Mouse (Mus musculus): ENCODE measurements around the gene Sypl. TPM values are rescaled to one million over a fixed set of nuclear protein-coding genes. Genes with fewer than 3 reads are reported as not detected.

The Sypl gene
- total and polyA plus RNA-seq, 3 experiments, result 13.3 to 110 (median 52.8) TPM

DNA sequence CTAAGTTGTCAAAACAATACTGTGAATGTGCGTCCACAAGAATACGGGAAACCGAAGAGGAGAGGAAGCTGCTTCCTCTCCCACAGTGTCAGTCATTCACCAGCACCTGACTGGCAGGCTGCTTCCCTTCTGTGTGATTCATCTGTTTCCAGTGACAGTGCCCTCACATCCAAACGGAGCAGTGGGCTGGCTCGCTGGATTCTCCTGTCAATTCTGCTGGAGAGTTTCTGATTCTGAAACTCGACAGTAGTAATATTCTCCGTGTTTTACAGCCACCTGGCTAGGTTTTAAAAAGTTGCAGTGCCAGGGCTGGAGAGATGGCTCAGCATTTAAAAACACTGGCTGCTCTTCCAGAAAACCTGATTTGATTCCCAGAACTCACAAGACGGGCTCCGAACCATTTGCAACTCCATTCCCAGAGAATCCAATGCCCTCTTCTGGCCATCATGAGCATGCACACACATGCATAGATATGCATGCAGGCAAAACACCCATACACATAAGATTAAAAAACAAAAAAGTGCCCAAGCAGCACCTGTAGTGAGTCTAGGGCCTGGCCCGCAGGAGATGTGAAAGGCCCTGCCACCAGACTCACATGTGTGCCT is 26.4 kb upstream of the Sypl start:
- H3K79me2 ChIP-seq (ENCODE audit: control insufficient read depth, insufficient read depth, low read length, poor library complexity), result no peaks in the 10 kb centered on the region
- H3K27me3 ChIP-seq (ENCODE audit: control insufficient read depth in 1 of 2, insufficient read depth in 2 of 2, low read length in 2 of 2), result peaks cover 0 to 3% of the 10 kb centered on the region in 2 experiments; a peak in 3 of 4 replicates
- H3K9ac ChIP-seq (ENCODE audit: control insufficient read depth, low read depth, low read length, poor library complexity, severe bottlenecking), result no peak overlapping the region
- H3K4me1 ChIP-seq (ENCODE audit: control insufficient read depth in 1 of 2, insufficient read depth in 2 of 2, low read length in 2 of 2), result no peaks in the 10 kb centered on the region
- no peak overlapping the region for H3K27ac ChIP-seq (ENCODE audit: control insufficient read depth, low read depth, low read length)
- DNase-seq (ENCODE audit: low read depth, low spot score), result no peak
- H3K36me3 ChIP-seq (ENCODE audit: control insufficient read depth in 1 of 2, insufficient read depth in 2 of 2, low read length in 2 of 2), result no peaks in the 10 kb centered on the region
- TF ChIP-seq POLR2AphosphoS5 (IDR thresholded peaks at IDR 0.05; ENCODE audit: borderline replicate concordance, low read depth, low read length) (no peak), CTCF (IDR thresholded peaks at IDR 0.05 in 2 of 3, conservative IDR thresholded peaks at IDR 0.05 in 1 of 3; ENCODE audit: control insufficient read depth in 1 of 3, insufficient read depth in 1 of 3, low read depth in 2 of 3, low read length in 3 of 3, poor library complexity in 1 of 3, severe bottlenecking in 1 of 3) (peak in 1 of 3 experiments; percentile 8; a peak in 1 of 6 replicates), TBP (IDR thresholded peaks at IDR 0.05; ENCODE audit: low read depth, low read length) (0 out of 2 replicates have a peak, but pooled peaks have one; percentile 30)
- no peaks in the 10 kb centered on the region for H3K9me3 ChIP-seq (replicated peaks; ENCODE audit: insufficient read depth, low read length)
- no peak overlapping the region for H3K4me3 ChIP-seq (ENCODE audit: control insufficient read depth in 1 of 2, insufficient read depth in 1 of 2, low read depth in 2 of 2, low read length in 2 of 2)

DNA sequence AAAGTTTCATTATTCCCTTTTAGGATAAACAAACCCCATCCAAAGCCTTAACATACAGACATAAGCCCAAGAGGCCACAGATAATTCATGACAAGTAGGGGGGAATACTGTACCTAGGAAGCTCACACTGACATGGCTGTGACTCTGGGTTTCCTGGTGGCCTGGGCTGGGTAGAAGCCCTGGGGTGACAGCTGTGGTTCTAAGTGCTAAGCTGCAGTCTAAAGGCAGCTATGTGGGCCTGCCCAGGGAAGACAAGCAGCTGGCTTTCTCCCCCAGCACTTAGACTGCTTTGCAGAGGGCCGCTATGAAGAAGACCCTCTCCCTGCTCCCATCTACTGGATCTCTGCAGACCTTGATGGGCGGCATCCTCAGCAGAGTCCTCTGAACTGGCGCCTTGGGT is 25.5 kb upstream of the Sypl start:
- no peaks in the 10 kb centered on the region for H3K4me1 ChIP-seq (ENCODE audit: control insufficient read depth in 1 of 2, insufficient read depth in 2 of 2, low read length in 2 of 2)
- H3K9me3 ChIP-seq (replicated peaks; ENCODE audit: insufficient read depth, low read length), result no peaks in the 10 kb centered on the region
- no peak overlapping the region for H3K4me3 ChIP-seq (ENCODE audit: control insufficient read depth in 1 of 2, insufficient read depth in 1 of 2, low read depth in 2 of 2, low read length in 2 of 2)
- H3K79me2 ChIP-seq (ENCODE audit: control insufficient read depth, insufficient read depth, low read length, poor library complexity), result no peaks in the 10 kb centered on the region
- no peaks in the 10 kb centered on the region for H3K36me3 ChIP-seq (ENCODE audit: control insufficient read depth in 1 of 2, insufficient read depth in 2 of 2, low read length in 2 of 2)
- no peak overlapping the region for H3K9ac ChIP-seq (ENCODE audit: control insufficient read depth, low read depth, low read length, poor library complexity, severe bottlenecking)
- TF ChIP-seq ZNF384 (IDR thresholded peaks at IDR 0.05; ENCODE audit: low read depth, low read length) (no peak), E2F4 (IDR thresholded peaks at IDR 0.05; ENCODE audit: borderline replicate concordance, low read depth, low read length) (no peak), ZKSCAN1 (IDR thresholded peaks at IDR 0.05; ENCODE audit: low read depth, low read length) (no peak), SIN3A (IDR thresholded peaks at IDR 0.05; ENCODE audit: low read length) (no peak), CHD1 (IDR thresholded peaks at IDR 0.05; ENCODE audit: low read depth, low read length) (no peak), TBP (IDR thresholded peaks at IDR 0.05; ENCODE audit: low read depth, low read length) (no peak), TAL1 (IDR thresholded peaks at IDR 0.05; ENCODE audit: low read length) (no peak), MEF2A (IDR thresholded peaks at IDR 0.05; ENCODE audit: extremely low read depth, insufficient replicate concordance, low read depth, low read length, poor library complexity, severe bottlenecking) (no peak), MAFK (IDR thresholded peaks at IDR 0.05; ENCODE audit: borderline replicate concordance, low read depth, low read length) (no peak), MXI1 (IDR thresholded peaks at IDR 0.05; ENCODE audit: low read depth, low read length) (no peak), MYB (IDR thresholded peaks at IDR 0.05; ENCODE audit: low read depth, low read length) (no peak)
- peaks cover 0 to 3% of the 10 kb centered on the region in 2 experiments; a peak in 3 of 4 replicates for H3K27me3 ChIP-seq (ENCODE audit: control insufficient read depth in 1 of 2, insufficient read depth in 2 of 2, low read length in 2 of 2)
- H3K27ac ChIP-seq (ENCODE audit: control insufficient read depth, low read depth, low read length), result no peak overlapping the region
- no peak for DNase-seq (ENCODE audit: low read depth, low spot score)
